Mouse (Mus musculus): Measurements from ENCODE around the gene Trcg1.
"Not testable (repeated sequence)": the region's sequence is repeated elsewhere in the genome, so short reads cannot be mapped to it uniquely, and the experiment has no call there.

Trcg1 gene

GRCm38 (mm10) chr9:57236256-57236655 is at the start of gene Trcg1:
Gene Trcg1, plus strand, starts transcription at chr9:57236556.
- DNase-seq (ENCODE audit: low spot score), result no peak

GRCm38 (mm10) chr9:57196708-57197107 is 39.6 kb upstream of the Trcg1 start:
- no peak for DNase-seq (ENCODE audit: low spot score)

GRCm38 (mm10) chr9:57197414-57197813 is 38.9 kb upstream of the Trcg1 start:
- no peak for DNase-seq (ENCODE audit: low spot score)

- no peak for DNase-seq (ENCODE audit: low spot score)
Observed at GRCm38 (mm10) chr9:57202981-57203380, 33.4 kb upstream of the Trcg1 start.

GRCm38 (mm10) chr9:57203571-57203970 is 32.8 kb upstream of the Trcg1 start:
- DNase-seq (ENCODE audit: low spot score), result not testable (repeated sequence)

GRCm38 (mm10) chr9:57206896-57207295 is 29.5 kb upstream of the Trcg1 start:
- no peak for DNase-seq (ENCODE audit: low spot score)

GRCm38 (mm10) chr9:57209316-57209715 is 27.0 kb upstream of the Trcg1 start:
- DNase-seq (ENCODE audit: low spot score), result peak; percentile 23

- no peak for DNase-seq (ENCODE audit: low spot score)
Observed at GRCm38 (mm10) chr9:57212448-57213222, 23.7 kb upstream of the Trcg1 start.

GRCm38 (mm10) chr9:57214500-57214899 is 21.9 kb upstream of the Trcg1 start:
- no peak for DNase-seq (ENCODE audit: low spot score)

GRCm38 (mm10) chr9:57217220-57217619 is 19.1 kb upstream of the Trcg1 start:
- DNase-seq (ENCODE audit: low spot score), result no peak

GRCm38 (mm10) chr9:57218776-57219175 is 17.6 kb upstream of the Trcg1 start:
- DNase-seq (ENCODE audit: low spot score), result no peak

GRCm38 (mm10) chr9:57219511-57219910 is 16.8 kb upstream of the Trcg1 start:
- DNase-seq (ENCODE audit: low spot score), result no peak

- DNase-seq (ENCODE audit: low spot score), result peak; percentile 32
Observed at GRCm38 (mm10) chr9:57220356-57220755, 16.0 kb upstream of the Trcg1 start.

- no peak for DNase-seq (ENCODE audit: low spot score)
Observed at GRCm38 (mm10) chr9:57223341-57223740, 13.0 kb upstream of the Trcg1 start.

- no peak for DNase-seq (ENCODE audit: low spot score)
Observed at GRCm38 (mm10) chr9:57225780-57226627, 10.4 kb upstream of the Trcg1 start.

GRCm38 (mm10) chr9:57226628-57227122 is 9.7 kb upstream of the Trcg1 start:
- DNase-seq (ENCODE audit: low spot score), result not testable (repeated sequence)

- no peak for DNase-seq (ENCODE audit: low spot score)
Observed at GRCm38 (mm10) chr9:57227203-57227602, 9.2 kb upstream of the Trcg1 start.

GRCm38 (mm10) chr9:57228186-57228585 is 8.2 kb upstream of the Trcg1 start:
- no peak for DNase-seq (ENCODE audit: low spot score)

- no peak for DNase-seq (ENCODE audit: low spot score)
Observed at GRCm38 (mm10) chr9:57229726-57230125, 6.6 kb upstream of the Trcg1 start.

- no peak for DNase-seq (ENCODE audit: low spot score)
Observed at GRCm38 (mm10) chr9:57230146-57230783, 6.1 kb upstream of the Trcg1 start.

- DNase-seq (ENCODE audit: low spot score), result no peak
Observed at GRCm38 (mm10) chr9:57231536-57232255, 4.7 kb upstream of the Trcg1 start.
